Mouse (Mus musculus) lung, adult 2 months (tissue): ENCODE data around the gene Astn2.

Experiments used
- CTCF ChIP-seq: fragments of 200-500 bp; IDR thresholded peaks from 2 replicates; pipeline ENCODE4 v1.5.1; 2011; ENCODE audit warnings: mild to moderate bottlenecking, low read length, control low read depth; ENCODE audit not compliant: insufficient read depth
- POLR2A ChIP-seq: fragments of 200-500 bp; IDR thresholded peaks from 2 replicates; pipeline ENCODE4 v1.6.1; 2011; ENCODE audit warnings: low read depth, mild to moderate bottlenecking, control low read depth, low read length, borderline replicate concordance; ENCODE audit errors: extremely low read depth

GRCm38 (mm10) chr4:65667030-65667610 lies 737.3 kb downstream of the Astn2 start:
- no peak for TF ChIP-seq POLR2A
- no peak for TF ChIP-seq CTCF
